Comparison of ENCODE assay signal across 11 mouse cellular contexts in genomic region chr11:29787473-29787872, GRCm38 (mm10). TPM values are rescaled to one million over a fixed set of nuclear protein-coding genes. Genes with fewer than 3 reads are reported as not detected.
DNase-seq lines count a peak whose midpoint lies in the region; ATAC-seq and TF ChIP-seq lines count a peak whose summit lies in the region.
"Had no signal": no experiment of that assay in that cellular context is flagged by ENCODE, and none has a peak within 500 bp of the region (broad histone marks: within the 10 kb centered on the region; RNA-seq: fewer than 3 reads in every experiment).

No protein-coding gene starts in this region.

- DNase-seq in left cerebral cortex, adult 2 months (ENCODE audit: extremely low spot score in 1 of 2, low spot score in 2 of 2) = peak in 1 of 2 experiments; percentile 31
- DNase-seq in left cerebral cortex, adult 11 months (ENCODE audit: low spot score) = no peak
- DNase-seq in NIH3T3 (ENCODE audit: low read depth) = peak; percentile 21
- DNase-seq in spleen, adult 2 months (ENCODE audit: low read depth in 1 of 2, low spot score in 2 of 2) = peak in 1 of 2 experiments; percentile 35
- no peak for DNase-seq in adrenal gland, adult 18-20 months (ENCODE audit: low spot score in 2 of 2)
- DNase-seq: cerebellum, adult 2 months had no signal

- H3K4me1 ChIP-seq in limb, embryonic 12.5 days (replicated peaks) = peaks cover 4% of the 10 kb centered on the region; the same call in 1 of the 2 replicates
- peaks cover 6% of the 10 kb centered on the region; the same call in 1 of the 2 replicates for H3K4me1 ChIP-seq in spleen, adult 2 months (ENCODE audit: control insufficient read depth, insufficient read depth, insufficient read length)

- H3K27me3 ChIP-seq in limb, embryonic 12.5 days = no peaks in the 10 kb centered on the region
- no peaks in the 10 kb centered on the region for H3K27me3 ChIP-seq in spleen, adult 2 months (ENCODE audit: control insufficient read depth, insufficient read depth, low read length)
- H3K27me3 ChIP-seq: limb, embryonic 15.5 days; midbrain, embryonic 12.5 days; neural tube, embryonic 15.5 days had no signal

- 7% methylated on average over 5 of the region's 5 CpGs for WGBS in limb, embryonic 12.5 days
- WGBS in spleen, adult 2 months = 29% methylated on average over 5 of the region's 5 CpGs

- ATAC-seq in limb, embryonic 12.5 days (ENCODE audit: insufficient number of reproducible peaks, insufficient read depth, low FRiP score, low TSS enrichment, low read depth) = no peak
- no peak for ATAC-seq in CD4-positive, CD25-positive, alpha-beta regulatory T cell, adult 4 months

- no peak for TF ChIP-seq POLR2A in spleen, adult 2 months (IDR thresholded peaks at IDR 0.05; ENCODE audit: low read depth, low read length)

- H3K9ac ChIP-seq in limb, embryonic 12.5 days (replicated peaks) = no peak overlapping the region
- H3K9ac ChIP-seq: limb, embryonic 15.5 days; midbrain, embryonic 12.5 days; neural tube, embryonic 15.5 days had no signal

- intact Hi-C loops in left cerebral cortex, adult 2 months (cut with DNase I) = loop anchor here (5.0 kb wide), 1 partner anchor 65 kb away; no protein-coding TSS in a partner anchor

- TF ChIP-seq CTCF in left cerebral cortex, adult 2 months (IDR thresholded peaks at IDR 0.05) = no peak
- no peak for TF ChIP-seq CTCF in spleen, adult 2 months (IDR thresholded peaks at IDR 0.05; ENCODE audit: extremely low read depth, insufficient read depth, insufficient read length, insufficient replicate concordance)

- no peak overlapping the region for H3K4me3 ChIP-seq in left cerebral cortex, adult 2 months
- no peak overlapping the region for H3K4me3 ChIP-seq in limb, embryonic 12.5 days (replicated peaks)
- H3K4me3 ChIP-seq in spleen, adult 2 months (ENCODE audit: extremely low read depth, insufficient read depth, insufficient read length) = no peak overlapping the region; the same call in 1 of the 2 replicates
- H3K4me3 ChIP-seq: limb, embryonic 15.5 days; midbrain, embryonic 12.5 days; neural tube, embryonic 15.5 days had no signal

- H3K9me3 ChIP-seq in limb, embryonic 12.5 days = no peaks in the 10 kb centered on the region
- H3K9me3 ChIP-seq: limb, embryonic 15.5 days; midbrain, embryonic 12.5 days; neural tube, embryonic 15.5 days had no signal

- peak overlapping the region; percentile 70 for H3K27ac ChIP-seq in left cerebral cortex, adult 2 months
- no peak overlapping the region for H3K27ac ChIP-seq in limb, embryonic 12.5 days
- H3K27ac ChIP-seq in spleen, adult 2 months (ENCODE audit: insufficient read depth, low read length) = peak overlapping the region; percentile 80
- H3K27ac ChIP-seq: limb, embryonic 15.5 days; midbrain, embryonic 12.5 days had no signal

- H3K4me2 ChIP-seq in limb, embryonic 12.5 days = 0 out of 2 replicates have a peak overlapping the region, but pooled peaks have one; percentile 4
- H3K4me2 ChIP-seq: limb, embryonic 15.5 days; midbrain, embryonic 12.5 days; neural tube, embryonic 15.5 days had no signal

- no peaks in the 10 kb centered on the region for H3K36me3 ChIP-seq in limb, embryonic 12.5 days
- H3K36me3 ChIP-seq in spleen, adult 2 months (ENCODE audit: control insufficient read depth, insufficient read depth, low read length) = no peaks in the 10 kb centered on the region
- H3K36me3 ChIP-seq: limb, embryonic 15.5 days; midbrain, embryonic 12.5 days had no signal

RNA-seq across cellular contexts. Expression of gene 4931440F15Rik, which starts 38.0 kb away (rescaled TPM):
- total RNA-seq in left cerebral cortex, adult 2 months (2021) = 1 to 10 TPM; 2.7 to 3.4 TPM
- polyA plus RNA-seq in limb, embryonic 12.5 days (2016; fragmentation: Nextera tagmentation; extraction: Ambion mirVana) = 0.10 and 0.14 TPM in 2 replicates
- polyA plus RNA-seq in spleen, adult 2 months (2012; rRNA removed) = 0.29 and 0.42 TPM in 2 replicates
- polyA plus RNA-seq in CD4-positive, CD25-positive, alpha-beta regulatory T cell, adult 4 months (2017; shearing (Covaris generic)) = under 1 TPM in 1 of 2 experiments, not detected in 1; 0.11 TPM
- total RNA-seq in adrenal gland, adult 18-20 months (2021) = under 1 TPM; 0.53 to 0.61 TPM
